Mouse (Mus musculus) midbrain, embryonic 16.5 days (tissue): ENCODE measurements around the gene Golgb1. TPM values are rescaled to one million over a fixed set of nuclear protein-coding genes. Genes with fewer than 3 reads are reported as not detected.

Experiments
- ATAC-seq: fragments of 200-750 bp; cut with Nextera tagmentation; 2 replicates; pipeline ENCODE4 v1.8.0; 2017; ENCODE audit warnings: moderate TSS enrichment
- H3K27ac ChIP-seq: fragments of 300-500 bp; sonication (generic); 2 replicates; pipeline ENCODE4 v1.5.1; 2014; ENCODE audit warnings: mild to moderate bottlenecking, low read length, mixed read lengths
- H3K27me3 ChIP-seq: fragments of 300-500 bp; sonication (generic); 2 replicates; pipeline ENCODE4 v1.6.1; 2014; ENCODE audit warnings: low read depth, low read length, mixed read lengths; ENCODE audit not compliant: control insufficient read depth, insufficient read depth
- H3K36me3 ChIP-seq: fragments of 300-500 bp; sonication (generic); 2 replicates; pipeline ENCODE4 v1.6.1; 2014; ENCODE audit warnings: mild to moderate bottlenecking, low read length, moderate library complexity, mixed read lengths; ENCODE audit not compliant: control insufficient read depth, insufficient read depth
- H3K4me1 ChIP-seq: fragments of 300-500 bp; sonication (generic); 2 replicates; pipeline ENCODE4 v1.6.1; 2014; ENCODE audit warnings: mild to moderate bottlenecking, low read length, mixed read lengths; ENCODE audit not compliant: control insufficient read depth, insufficient read depth
- H3K4me2 ChIP-seq: fragments of 300-500 bp; sonication (generic); 2 replicates; pipeline ENCODE4 v1.6.1; 2014; ENCODE audit warnings: mild to moderate bottlenecking, low read length, mixed read lengths
- H3K4me3 ChIP-seq: fragments of 300-500 bp; sonication (generic); 2 replicates; pipeline ENCODE4 v1.5.1; 2014; ENCODE audit warnings: low read depth, mild to moderate bottlenecking, low read length, moderate library complexity, mixed read lengths
- H3K9ac ChIP-seq: fragments of 300-500 bp; sonication (generic); 2 replicates; pipeline ENCODE4 v1.6.1; 2014; ENCODE audit warnings: low read depth, low read length, mixed read lengths
- H3K9me3 ChIP-seq: fragments of 300-500 bp; sonication (generic); replicated peaks from 2 replicates; pipeline ENCODE4 v1.6.1; 2014; ENCODE audit warnings: mild to moderate bottlenecking, low read length, mixed read lengths; ENCODE audit not compliant: control insufficient read depth, poor library complexity, severe bottlenecking
- WGBS: fragments of 180-500 bp; shearing (Covaris S2); extraction: QIAGEN DNeasy Blood & Tissue Kit; methylation state at CpG from one replicate; pipeline ENCODE4 v1.1.7; 2014; 5-methylcytosine and 5-hydroxymethylcytosine counted together
- polyA plus RNA-seq: library from polyadenylated mRNA; unstranded; fragments of >200 nt; fragmentation: Nextera tagmentation; extraction: Ambion mirVana; gene quantifications from 2 replicates; pipeline ENCODE4 v1.2.1, GENCODE M21; 2015

Gene Golgb1
- polyA plus RNA-seq, 1 experiment from 2014 or later: 75.2 TPM

DNA sequence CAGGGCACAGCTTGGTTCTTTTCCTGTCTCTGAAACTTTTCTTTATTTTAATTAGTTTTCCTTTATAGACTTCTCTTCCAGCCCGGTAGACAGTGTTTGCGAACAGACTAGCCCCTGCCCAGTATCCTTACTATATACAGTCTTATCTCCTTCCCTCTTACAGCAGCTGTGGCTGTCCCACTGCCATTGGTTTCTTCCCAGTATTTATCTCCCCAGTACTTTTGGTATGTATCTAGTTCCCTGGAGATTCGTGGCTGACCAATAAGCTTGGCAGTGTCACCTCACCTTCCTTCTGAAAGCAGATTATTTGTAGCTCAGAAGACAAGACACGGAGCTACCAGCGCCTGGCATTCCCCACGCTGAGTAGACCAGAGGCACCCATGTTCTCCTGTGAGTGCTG lies 21.8 kb downstream of the Golgb1 start:
- Histone ChIP-seq H3K4me1 (no peaks in the 10 kb centered on the region), H3K27ac (no peak overlapping the region), H3K4me2 (no peak overlapping the region), H3K9me3 (no peaks in the 10 kb centered on the region), H3K36me3 (peaks cover 36% of the 10 kb centered on the region), H3K9ac (no peak overlapping the region), H3K27me3 (no peaks in the 10 kb centered on the region), H3K4me3 (no peak overlapping the region)
- ATAC-seq: no peak
- WGBS: 98% methylated on average over 6 of the region's 6 CpGs

DNA sequence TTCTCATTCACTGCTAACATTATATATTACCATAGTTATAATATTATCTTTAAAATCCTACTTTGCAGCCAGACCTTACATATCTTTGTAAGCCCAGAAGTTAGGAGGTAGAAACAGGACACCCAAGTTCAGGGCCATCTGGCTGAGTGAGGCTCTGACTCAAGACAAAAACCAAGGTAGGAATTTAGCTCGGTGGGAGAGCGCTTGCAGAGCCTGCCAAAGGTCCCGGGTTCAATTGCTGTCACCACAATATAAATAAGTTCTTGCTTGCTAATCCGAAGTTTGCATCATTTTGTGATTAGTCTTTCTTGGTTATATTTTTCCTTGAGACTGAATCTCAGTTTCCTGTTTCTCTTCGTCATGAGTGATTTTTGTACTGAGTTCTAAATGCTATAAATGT lies 28.2 kb downstream of the Golgb1 start:
- H3K9ac ChIP-seq: no peak overlapping the region
- WGBS: 92% methylated on average over 5 of the region's 5 CpGs
- no peak overlapping the region for H3K4me3 ChIP-seq
- no peak for ATAC-seq
- no peaks in the 10 kb centered on the region for H3K9me3 ChIP-seq
- H3K27me3 ChIP-seq: no peaks in the 10 kb centered on the region
- H3K27ac ChIP-seq: no peak overlapping the region
- no peak overlapping the region for H3K4me2 ChIP-seq
- no peaks in the 10 kb centered on the region for H3K4me1 ChIP-seq
- peaks cover 36% of the 10 kb centered on the region for H3K36me3 ChIP-seq

DNA sequence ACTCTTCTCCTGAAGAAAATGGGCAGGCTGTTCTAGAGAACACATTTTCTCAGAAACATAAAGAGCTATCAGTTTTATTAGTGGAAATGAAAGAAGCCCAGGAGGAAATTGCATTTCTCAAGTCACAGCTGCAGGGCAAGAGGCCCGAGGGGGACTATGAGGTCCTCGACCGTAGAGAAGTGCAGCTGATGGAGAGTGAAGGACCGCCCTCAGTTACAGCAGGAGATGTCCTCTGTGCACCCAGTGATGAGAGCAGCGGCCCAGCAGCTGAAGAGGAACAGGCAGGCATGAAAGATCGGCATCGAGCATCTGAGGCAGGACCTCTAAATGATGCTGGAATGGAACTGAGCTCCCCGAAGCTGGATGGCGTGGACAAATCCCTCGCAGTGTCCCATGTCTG lies 37.0 kb downstream of the Golgb1 start:
- Histone ChIP-seq H3K4me1 (no peaks in the 10 kb centered on the region), H3K4me2 (no peak overlapping the region), H3K27ac (no peak overlapping the region), H3K9me3 (no peaks in the 10 kb centered on the region), H3K9ac (no peak overlapping the region), H3K27me3 (no peaks in the 10 kb centered on the region), H3K36me3 (peaks cover 42% of the 10 kb centered on the region), H3K4me3 (no peak overlapping the region)
- ATAC-seq: no peak
- 92% methylated on average over 10 of the region's 10 CpGs for WGBS

DNA sequence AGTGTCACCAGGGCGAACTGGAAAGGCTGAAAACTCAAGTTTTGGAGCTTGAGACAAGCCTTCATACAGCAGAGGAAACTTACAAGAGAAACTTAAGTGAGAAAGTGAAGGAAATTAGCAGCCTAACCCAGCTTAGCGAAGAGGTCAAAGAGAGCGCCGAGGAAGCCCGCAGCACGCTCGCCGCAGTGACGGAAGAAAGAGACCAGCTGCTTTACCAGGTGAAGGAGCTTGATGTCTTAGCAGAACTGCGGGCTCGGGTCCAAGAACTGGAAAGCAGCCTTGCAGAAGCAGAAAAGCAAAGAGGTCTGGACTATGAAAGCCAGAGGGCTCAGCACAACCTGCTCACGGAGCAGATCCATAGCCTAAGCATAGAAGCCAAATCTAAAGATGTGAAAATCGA lies 37.4 kb downstream of the Golgb1 start:
- Histone ChIP-seq H3K4me3 (no peak overlapping the region), H3K9me3 (no peaks in the 10 kb centered on the region), H3K27ac (no peak overlapping the region), H3K4me2 (no peak overlapping the region), H3K36me3 (peaks cover 40% of the 10 kb centered on the region), H3K27me3 (no peaks in the 10 kb centered on the region), H3K4me1 (no peaks in the 10 kb centered on the region), H3K9ac (no peak overlapping the region)
- 94% methylated on average over 13 of the region's 13 CpGs for WGBS
- no peak for ATAC-seq

DNA sequence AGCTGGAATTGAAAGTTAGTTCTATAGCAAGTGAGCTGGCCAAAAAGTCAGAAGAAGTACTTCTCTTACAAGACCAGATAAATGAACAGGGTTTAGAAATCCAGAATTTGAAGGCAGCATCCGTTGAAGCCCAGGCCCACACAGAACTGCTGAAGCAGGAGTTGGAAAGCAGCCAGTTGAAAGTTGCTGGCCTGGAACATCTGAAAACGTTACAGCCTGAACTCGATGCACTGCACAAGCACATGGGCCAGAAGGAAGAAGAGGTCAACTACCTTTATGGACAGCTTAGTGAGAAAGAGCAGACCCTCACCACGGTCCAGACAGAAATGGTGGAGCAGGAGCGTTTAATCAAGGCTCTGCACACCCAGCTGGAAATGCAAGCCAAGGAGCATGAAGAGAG lies 39.3 kb downstream of the Golgb1 start:
- whole genome bisulfite sequencing: 90% methylated on average over 5 of the region's 5 CpGs
- Histone ChIP-seq H3K36me3 (peaks cover 53% of the 10 kb centered on the region), H3K4me3 (no peak overlapping the region), H3K27me3 (no peaks in the 10 kb centered on the region), H3K4me1 (no peaks in the 10 kb centered on the region), H3K9ac (no peak overlapping the region), H3K9me3 (no peaks in the 10 kb centered on the region), H3K4me2 (no peak overlapping the region), H3K27ac (no peak overlapping the region)
- no peak for ATAC-seq

DNA sequence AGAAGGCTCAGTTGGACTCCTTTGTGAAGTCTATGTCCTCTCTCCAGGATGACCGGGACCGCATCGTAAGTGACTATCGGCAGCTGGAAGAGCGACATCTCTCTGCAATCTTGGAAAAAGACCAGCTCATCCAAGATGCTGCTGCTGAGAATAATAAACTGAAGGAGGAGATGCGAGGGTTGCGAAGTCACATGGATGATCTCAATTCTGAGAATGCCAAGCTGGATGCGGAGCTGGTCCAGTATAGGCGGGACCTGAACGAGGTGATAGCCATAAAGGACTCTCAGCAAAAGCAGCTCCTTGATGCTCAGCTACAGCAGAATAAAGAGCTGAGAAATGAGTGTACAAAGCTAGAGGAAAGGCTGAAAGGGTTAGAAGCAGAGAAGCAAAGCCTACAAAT lies 43.6 kb downstream of the Golgb1 start:
- 93% methylated on average over 10 of the region's 10 CpGs for WGBS
- ATAC-seq: no peak
- Histone ChIP-seq H3K4me2 (no peak overlapping the region), H3K4me1 (no peaks in the 10 kb centered on the region), H3K27me3 (no peaks in the 10 kb centered on the region), H3K27ac (no peak overlapping the region), H3K9me3 (no peaks in the 10 kb centered on the region), H3K4me3 (no peak overlapping the region), H3K9ac (no peak overlapping the region), H3K36me3 (peaks cover 42% of the 10 kb centered on the region)

DNA sequence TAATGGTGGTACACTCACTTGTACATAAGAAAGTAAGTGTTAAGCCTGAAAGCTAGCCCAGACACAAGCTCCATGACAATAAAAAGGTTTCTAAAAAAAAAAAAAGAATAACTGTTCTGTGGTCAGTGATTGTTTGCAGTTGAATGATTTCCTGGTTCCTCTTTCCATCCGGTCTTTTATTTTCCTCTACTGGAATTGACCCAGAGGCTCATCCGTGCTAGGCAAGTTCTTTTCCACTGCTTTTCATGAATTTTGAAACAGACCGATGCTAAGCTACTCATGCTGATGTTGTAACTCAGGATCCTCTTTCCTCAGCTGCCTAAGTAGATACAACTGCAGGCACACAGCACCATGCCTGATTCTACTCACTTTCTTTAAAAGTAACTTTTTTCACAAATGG lies 45.5 kb downstream of the Golgb1 start:
- Histone ChIP-seq H3K4me3 (no peak overlapping the region), H3K27me3 (no peaks in the 10 kb centered on the region), H3K36me3 (peaks cover 30% of the 10 kb centered on the region), H3K4me1 (no peaks in the 10 kb centered on the region), H3K9me3 (no peaks in the 10 kb centered on the region), H3K4me2 (no peak overlapping the region), H3K27ac (no peak overlapping the region), H3K9ac (no peak overlapping the region)
- 81% methylated on average over 3 of the region's 3 CpGs for WGBS
- ATAC-seq: no peak

DNA sequence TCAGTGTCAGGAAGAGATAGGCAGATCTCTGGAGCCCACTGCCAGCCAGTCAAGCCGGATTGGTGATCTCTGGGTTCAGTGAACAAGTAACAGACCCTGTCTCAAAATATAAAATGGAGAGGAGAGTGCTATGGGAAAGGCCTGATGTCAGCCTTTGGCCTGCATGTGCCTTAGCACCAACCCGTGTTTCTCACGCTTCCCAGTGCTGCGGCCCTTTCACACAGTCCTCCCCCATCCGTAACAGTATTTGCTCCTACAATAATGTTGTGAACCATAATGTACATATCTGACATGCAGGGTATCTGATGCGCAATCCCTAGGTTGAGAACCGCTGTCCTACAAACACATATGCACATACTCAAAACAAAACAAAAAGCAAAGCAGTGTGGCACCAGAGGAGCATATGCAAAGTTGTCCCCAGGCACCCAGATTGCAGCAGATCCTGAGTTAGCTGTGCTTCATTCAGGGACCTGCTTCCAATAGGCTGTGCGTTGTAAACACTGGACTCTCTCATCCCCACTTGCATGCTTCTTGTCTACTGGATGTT lies 46.2 kb downstream of the Golgb1 start:
- H3K27me3 ChIP-seq: no peaks in the 10 kb centered on the region
- H3K4me1 ChIP-seq: no peaks in the 10 kb centered on the region
- H3K27ac ChIP-seq: no peak overlapping the region
- ATAC-seq: no peak
- H3K4me3 ChIP-seq: no peak overlapping the region
- H3K9ac ChIP-seq: no peak overlapping the region
- H3K4me2 ChIP-seq: no peak overlapping the region
- peaks cover 25% of the 10 kb centered on the region for H3K36me3 ChIP-seq
- H3K9me3 ChIP-seq: no peaks in the 10 kb centered on the region
- 94% methylated on average over 8 of the region's 8 CpGs for WGBS

DNA sequence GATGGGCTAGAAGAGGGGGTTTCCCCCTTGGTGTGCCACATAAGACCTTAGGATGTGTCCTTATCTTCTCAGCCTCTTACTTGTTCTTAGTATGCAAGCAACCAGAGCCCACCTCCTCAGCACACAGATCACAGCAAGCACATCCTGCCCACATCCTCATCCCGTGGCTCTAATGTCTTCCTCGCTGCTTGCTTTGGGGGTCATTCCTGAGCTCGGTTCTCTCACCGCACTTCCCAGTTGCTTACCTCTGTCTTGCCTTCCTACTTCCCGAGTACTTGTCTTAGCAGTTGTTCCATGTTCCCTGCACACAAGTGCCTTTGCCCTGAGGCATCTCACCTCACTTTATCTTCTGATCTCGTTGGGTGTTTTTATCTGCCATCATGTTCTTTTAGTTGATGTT lies 47.0 kb downstream of the Golgb1 start:
- H3K9ac ChIP-seq: no peak overlapping the region
- no peaks in the 10 kb centered on the region for H3K9me3 ChIP-seq
- H3K4me2 ChIP-seq: no peak overlapping the region
- no peak overlapping the region for H3K27ac ChIP-seq
- H3K27me3 ChIP-seq: no peaks in the 10 kb centered on the region
- ATAC-seq: no peak
- H3K36me3 ChIP-seq: peaks cover 25% of the 10 kb centered on the region
- WGBS: 96% methylated on average over 6 of the region's 6 CpGs
- no peak overlapping the region for H3K4me3 ChIP-seq
- no peaks in the 10 kb centered on the region for H3K4me1 ChIP-seq
